Mouse (Mus musculus): ENCODE measurements around the gene March10.

GRCm38 (mm10) chr11:105347162-105348161 is 109.1 kb downstream of the March10 start:
- TF ChIP-seq TAL1 (conservative IDR thresholded peaks at IDR 0.05; ENCODE audit: low read depth, low read length), result no peak
- peak; percentile 73 for TF ChIP-seq CTCF (IDR thresholded peaks at IDR 0.05; ENCODE audit: low read depth, low read length)
- no peak for TF ChIP-seq GATA1 (IDR thresholded peaks at IDR 0.05; ENCODE audit: borderline replicate concordance, low read length)
- no peak for TF ChIP-seq POLR2AphosphoS5 (IDR thresholded peaks at IDR 0.05; ENCODE audit: insufficient replicate concordance, low read depth, low read length)
